25 mouse cellular contexts compared by ENCODE assay signal in genomic region chr11:103221437-103221836, GRCm38 (mm10). TPM values are rescaled to one million over a fixed set of nuclear protein-coding genes. Genes with fewer than 3 reads are reported as not detected.
A peak's percentile ranks its signal among the peaks of the same experiment; 100 is the strongest.
DNase-seq lines count a peak whose midpoint lies in the region; ATAC-seq lines count a peak whose summit lies in the region.
"Had no signal": no experiment of that assay in that cellular context is flagged by ENCODE, and none has a peak within 500 bp of the region (broad histone marks: within the 10 kb centered on the region; RNA-seq: fewer than 3 reads in every experiment).

No protein-coding gene starts in this region.

- no peak overlapping the region for H3K4me2 ChIP-seq in midbrain, embryonic 13.5 days (replicated peaks)
- H3K4me2 ChIP-seq in midbrain, embryonic 11.5 days = no peak overlapping the region
- H3K4me2 ChIP-seq: embryonic facial prominence, embryonic 12.5 days; heart, embryonic 13.5 days; hindbrain, embryonic 15.5 days had no signal

- WGBS in midbrain, embryonic 13.5 days = 95% methylated on average over 6 of the region's 6 CpGs
- WGBS in midbrain, embryonic 11.5 days = 93% methylated on average over 6 of the region's 6 CpGs
- 35% methylated on average over 6 of the region's 6 CpGs for WGBS in large intestine, adult 2 months

- 0 out of 2 replicates have a peak overlapping the region, but pooled peaks have one; percentile 1 for H3K9ac ChIP-seq in midbrain, embryonic 13.5 days (replicated peaks)
- no peak overlapping the region for H3K9ac ChIP-seq in midbrain, embryonic 11.5 days (ENCODE audit: low read length)
- H3K9ac ChIP-seq: embryonic facial prominence, embryonic 12.5 days; heart, embryonic 13.5 days; hindbrain, embryonic 15.5 days had no signal

- no peak overlapping the region for H3K27ac ChIP-seq in midbrain, embryonic 13.5 days
- no peak overlapping the region for H3K27ac ChIP-seq in midbrain, embryonic 11.5 days (ENCODE audit: low read depth, low read length)
- H3K27ac ChIP-seq: embryonic facial prominence, embryonic 12.5 days; heart, embryonic 13.5 days; hindbrain, embryonic 15.5 days had no signal

- no peak overlapping the region for H3K4me3 ChIP-seq in midbrain, embryonic 13.5 days (replicated peaks)
- no peak overlapping the region for H3K4me3 ChIP-seq in midbrain, embryonic 11.5 days (ENCODE audit: low read depth, low read length)
- H3K4me3 ChIP-seq: embryonic facial prominence, embryonic 12.5 days; heart, embryonic 13.5 days; hindbrain, embryonic 15.5 days had no signal

- H3K36me3 ChIP-seq in midbrain, embryonic 13.5 days = peaks cover 65% of the 10 kb centered on the region
- H3K36me3 ChIP-seq in midbrain, embryonic 11.5 days (ENCODE audit: control insufficient read depth, insufficient read depth, low read length) = peaks cover 17% of the 10 kb centered on the region

- ATAC-seq in midbrain, embryonic 13.5 days = no peak
- no peak for ATAC-seq in midbrain, embryonic 11.5 days (ENCODE audit: low FRiP score)
- ATAC-seq: activated CD4-positive, CD25-positive, alpha-beta regulatory T cell, adult 4 months; forebrain, embryonic 16.5 days; Patski had no signal

- DNase-seq in kidney, adult 9 months = peak; percentile 58
- DNase-seq in kidney, adult 11 months = no peak
- no peak for DNase-seq in midbrain, embryonic 11.5 days (ENCODE audit: low spot score, missing footprints)
- peak; percentile 66 for DNase-seq in large intestine, adult 2 months (ENCODE audit: low read depth, low spot score)
- DNase-seq in yolk sac, embryonic 10.5 days (ENCODE audit: low spot score) = peak; percentile 66
- DNase-seq in cerebellum, postnatal 4 days (ENCODE audit: low spot score in 2 of 2) = no peak
- no peak for DNase-seq in gastrocnemius, postnatal 25 days
- DNase-seq: adrenal gland, postnatal 25 days; cerebellum, adult 2 months; cerebellum, postnatal 14 days; gastrocnemius, postnatal 10 days; heart, postnatal 36 days had no signal

- peaks cover 13% of the 10 kb centered on the region for H3K27me3 ChIP-seq in midbrain, embryonic 13.5 days
- no peaks in the 10 kb centered on the region for H3K27me3 ChIP-seq in midbrain, embryonic 11.5 days (ENCODE audit: control insufficient read depth, insufficient read depth, low read length)
- H3K27me3 ChIP-seq: CH12.LX; hindbrain, embryonic 15.5 days; Patski had no signal

- peaks cover 6% of the 10 kb centered on the region for H3K4me1 ChIP-seq in midbrain, embryonic 13.5 days (replicated peaks)
- H3K4me1 ChIP-seq in midbrain, embryonic 11.5 days (ENCODE audit: control insufficient read depth, insufficient read depth, low read length) = peaks cover 7% of the 10 kb centered on the region

- H3K9me3 ChIP-seq in midbrain, embryonic 13.5 days = no peaks in the 10 kb centered on the region
- H3K9me3 ChIP-seq in midbrain, embryonic 11.5 days (ENCODE audit: control insufficient read depth, low read length) = no peaks in the 10 kb centered on the region
- H3K9me3 ChIP-seq: embryonic facial prominence, embryonic 12.5 days; heart, embryonic 13.5 days; hindbrain, embryonic 15.5 days had no signal

RNA-seq across cellular contexts. Expression of gene Spata32, which starts 3.2 kb away (rescaled TPM):
- 0.43 and 0.48 TPM in 2 replicates for polyA plus RNA-seq in midbrain, embryonic 13.5 days (2015; fragmentation: Nextera tagmentation; extraction: Ambion mirVana)
- 0.15 TPM in 1 of 2 replicates, not detected in the other for polyA plus RNA-seq in midbrain, embryonic 11.5 days (2014; fragmentation: Nextera tagmentation; extraction: Ambion mirVana)
- polyA plus RNA-seq in large intestine, adult 2 months (2012; rRNA removed) = not detected in 2 replicates
- not detected for total RNA-seq in gastrocnemius, postnatal 25 days (2021)
- total RNA-seq: adrenal gland, adult 18-20 months; adrenal gland, postnatal 25 days; CH12.LX; gastrocnemius, postnatal 10 days; heart, postnatal 36 days had no signal
- polyA plus RNA-seq: activated CD4-positive, CD25-positive, alpha-beta regulatory T cell, adult 4 months; embryonic facial prominence, embryonic 12.5 days; forebrain, embryonic 11.5 days; forebrain, embryonic 16.5 days; heart, embryonic 13.5 days; heart, postnatal 0 days; hindbrain, embryonic 11.5 days; Patski had no signal

RNA-seq across cellular contexts. Expression of gene 1700023F06Rik, which starts 13.1 kb away (rescaled TPM):
- polyA plus RNA-seq in midbrain, embryonic 13.5 days (2015; fragmentation: Nextera tagmentation; extraction: Ambion mirVana) = 0.70 and 0.71 TPM in 2 replicates
- 0.12 and 0.14 TPM in 2 replicates for polyA plus RNA-seq in midbrain, embryonic 11.5 days (2014; fragmentation: Nextera tagmentation; extraction: Ambion mirVana)
- 0.36 and 0.43 TPM in 2 replicates for polyA plus RNA-seq in large intestine, adult 2 months (2012; rRNA removed)
- not detected for total RNA-seq in gastrocnemius, postnatal 25 days (2021)
- total RNA-seq: adrenal gland, postnatal 25 days; CH12.LX; gastrocnemius, postnatal 10 days; granulocyte monocyte progenitor cell, adult 5-6 weeks; heart, postnatal 36 days had no signal
- polyA plus RNA-seq: activated CD4-positive, CD25-positive, alpha-beta regulatory T cell, adult 4 months; heart, embryonic 13.5 days; heart, postnatal 0 days had no signal

RNA-seq across cellular contexts. Expression of gene Map3k14, which starts 45.8 kb away (rescaled TPM):
- 3.6 and 5.0 TPM in 2 replicates for polyA plus RNA-seq in midbrain, embryonic 13.5 days (2015; fragmentation: Nextera tagmentation; extraction: Ambion mirVana)
- polyA plus RNA-seq in midbrain, embryonic 11.5 days (2014; fragmentation: Nextera tagmentation; extraction: Ambion mirVana) = 2.3 and 3.3 TPM in 2 replicates
- polyA plus RNA-seq in large intestine, adult 2 months (2012; rRNA removed) = 9.8 and 11.3 TPM in 2 replicates
- 1 to 10 TPM; 2.8 to 4.1 TPM for total RNA-seq in gastrocnemius, postnatal 25 days (2021)

RNA-seq across cellular contexts. Expression of gene Fmnl1, which starts 50.5 kb away (rescaled TPM):
- polyA plus RNA-seq in midbrain, embryonic 13.5 days (2015; fragmentation: Nextera tagmentation; extraction: Ambion mirVana) = 1.7 and 3.7 TPM in 2 replicates
- 0.65 and 0.87 TPM in 2 replicates for polyA plus RNA-seq in midbrain, embryonic 11.5 days (2014; fragmentation: Nextera tagmentation; extraction: Ambion mirVana)
- 8.4 and 12.1 TPM in 2 replicates for polyA plus RNA-seq in large intestine, adult 2 months (2012; rRNA removed)
- 1 to 10 TPM; 4.7 to 4.9 TPM for total RNA-seq in gastrocnemius, postnatal 25 days (2021)

Comparison
In these comparisons a context has a peak if more than half of its experiments do, and no peak if none do; other contexts are left out.
1. DNase-seq: peak in kidney, adult 9 months (single experiment), large intestine, adult 2 months (single experiment) and yolk sac, embryonic 10.5 days (single experiment); none in kidney, adult 11 months (single experiment), midbrain, embryonic 11.5 days (single experiment), cerebellum, postnatal 4 days (0 of 2) and gastrocnemius, postnatal 25 days (single experiment).